Mouse (Mus musculus): ENCODE data around the gene Parp6. TPM values are rescaled to one million over a fixed set of nuclear protein-coding genes. Genes with fewer than 3 reads are reported as not detected.
A peak's percentile ranks its signal among the peaks of the same experiment; 100 is the strongest.

Gene Parp6
- total RNA-seq, 2 experiments from 2014 or later: 26.5 TPM

DNA sequence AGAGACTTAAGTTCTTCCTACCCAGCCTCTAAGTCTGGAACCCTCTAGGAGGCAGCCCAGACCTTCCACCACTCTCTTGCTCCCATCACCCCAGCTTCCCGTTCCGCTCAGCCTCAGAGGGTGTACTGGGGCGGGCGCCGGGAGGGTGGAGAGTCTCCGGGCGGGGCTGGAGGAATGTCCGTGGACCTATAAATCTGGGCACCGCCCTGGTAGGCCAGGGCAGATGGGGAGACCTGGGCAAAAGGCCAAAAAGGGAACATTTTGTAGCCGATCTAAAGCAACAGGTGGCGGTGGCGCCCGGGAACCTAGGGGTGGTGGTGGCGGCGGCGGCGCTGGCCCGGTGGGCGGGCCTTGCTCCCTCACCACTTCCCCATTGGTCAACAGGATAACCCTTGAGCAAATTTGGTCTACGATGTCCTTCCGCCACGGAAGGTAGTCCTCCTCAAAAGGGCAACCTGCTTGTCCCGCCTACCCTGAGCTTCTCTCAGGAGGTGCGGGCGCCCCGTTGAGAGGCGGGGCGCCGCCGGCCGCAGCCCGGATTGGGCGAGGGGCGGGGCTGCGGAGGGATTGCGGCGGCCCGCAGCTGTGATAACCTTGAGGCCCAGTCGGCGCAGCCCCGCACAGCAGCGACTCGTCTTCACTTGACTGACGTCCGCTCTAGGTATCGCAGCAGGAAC lies 39.0 kb downstream of the Parp6 start, which contains the start of gene Pkm:
Pkm (plus strand) TSS at position 411 of the 677 bp plus-strand sequence.
- DNase-seq: peak; percentile 96

DNA sequence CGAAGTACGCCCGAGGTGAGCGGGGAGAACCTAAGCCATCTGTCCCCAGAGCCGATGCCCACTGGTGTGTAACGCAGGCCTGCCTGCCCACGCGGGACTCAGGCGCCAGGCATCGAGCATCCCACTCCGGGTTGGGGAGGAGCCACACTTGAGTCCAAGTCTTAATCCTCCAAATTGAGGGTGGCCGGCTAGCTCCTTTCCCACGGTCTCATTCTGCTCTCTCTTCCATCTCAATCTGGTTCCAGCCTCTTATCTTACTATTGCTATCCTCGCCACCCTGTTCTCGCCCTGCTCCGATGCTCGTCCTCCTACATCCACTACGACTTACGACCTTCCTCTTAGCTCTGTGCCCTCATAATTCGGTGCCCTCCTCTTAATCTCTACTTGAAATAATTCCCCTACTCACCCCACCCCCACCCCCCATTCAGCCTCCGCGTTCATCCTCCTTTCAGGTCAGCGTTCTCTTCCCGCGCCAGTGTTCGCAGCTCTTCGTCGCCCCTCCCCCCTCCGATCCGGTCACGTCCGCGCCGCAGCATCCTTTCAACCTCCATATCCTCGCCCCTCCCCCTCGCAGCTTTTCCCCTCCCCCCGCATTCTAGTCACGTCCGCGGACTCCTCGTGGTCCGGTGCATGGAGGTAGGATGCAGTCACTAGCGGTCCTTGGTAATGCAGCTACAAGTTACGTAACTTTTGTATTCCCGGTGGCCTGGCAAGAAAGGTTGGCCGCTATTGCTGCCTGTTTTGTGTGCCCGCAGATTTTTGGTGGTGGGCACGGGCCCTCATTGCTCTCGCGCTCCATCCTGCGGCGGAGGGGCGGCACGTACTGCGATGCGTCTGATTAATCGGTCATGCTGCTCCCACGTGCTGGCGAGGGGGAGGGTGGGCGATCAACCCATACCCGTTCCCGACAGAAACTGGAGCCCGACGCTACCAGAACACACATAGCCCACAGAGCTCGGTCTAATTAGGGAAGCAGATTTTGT lies 39.8 kb downstream of the Parp6 start:
- peak; percentile 73 to 87 for DNase-seq

DNA sequence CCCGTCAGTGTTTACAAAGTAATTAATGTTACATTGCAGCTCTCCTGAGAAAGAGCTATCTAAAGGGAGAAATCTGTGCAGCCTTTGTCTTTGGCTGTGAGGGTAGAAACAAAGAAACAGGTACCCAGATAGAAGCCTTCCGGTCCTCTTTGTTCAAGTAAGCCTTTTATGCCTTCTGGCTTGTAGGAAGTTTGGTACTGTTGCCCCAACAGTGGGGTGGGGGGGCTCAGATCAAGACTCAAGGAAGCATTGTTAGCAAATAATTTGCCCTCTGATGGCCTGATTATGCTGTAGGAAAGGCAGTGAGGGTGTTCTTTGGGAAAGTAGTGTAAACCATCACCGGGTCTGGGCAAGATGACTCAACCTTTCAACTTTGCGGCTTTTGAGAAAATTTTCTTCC lies 41.1 kb downstream of the Parp6 start:
- no peak for DNase-seq

DNA sequence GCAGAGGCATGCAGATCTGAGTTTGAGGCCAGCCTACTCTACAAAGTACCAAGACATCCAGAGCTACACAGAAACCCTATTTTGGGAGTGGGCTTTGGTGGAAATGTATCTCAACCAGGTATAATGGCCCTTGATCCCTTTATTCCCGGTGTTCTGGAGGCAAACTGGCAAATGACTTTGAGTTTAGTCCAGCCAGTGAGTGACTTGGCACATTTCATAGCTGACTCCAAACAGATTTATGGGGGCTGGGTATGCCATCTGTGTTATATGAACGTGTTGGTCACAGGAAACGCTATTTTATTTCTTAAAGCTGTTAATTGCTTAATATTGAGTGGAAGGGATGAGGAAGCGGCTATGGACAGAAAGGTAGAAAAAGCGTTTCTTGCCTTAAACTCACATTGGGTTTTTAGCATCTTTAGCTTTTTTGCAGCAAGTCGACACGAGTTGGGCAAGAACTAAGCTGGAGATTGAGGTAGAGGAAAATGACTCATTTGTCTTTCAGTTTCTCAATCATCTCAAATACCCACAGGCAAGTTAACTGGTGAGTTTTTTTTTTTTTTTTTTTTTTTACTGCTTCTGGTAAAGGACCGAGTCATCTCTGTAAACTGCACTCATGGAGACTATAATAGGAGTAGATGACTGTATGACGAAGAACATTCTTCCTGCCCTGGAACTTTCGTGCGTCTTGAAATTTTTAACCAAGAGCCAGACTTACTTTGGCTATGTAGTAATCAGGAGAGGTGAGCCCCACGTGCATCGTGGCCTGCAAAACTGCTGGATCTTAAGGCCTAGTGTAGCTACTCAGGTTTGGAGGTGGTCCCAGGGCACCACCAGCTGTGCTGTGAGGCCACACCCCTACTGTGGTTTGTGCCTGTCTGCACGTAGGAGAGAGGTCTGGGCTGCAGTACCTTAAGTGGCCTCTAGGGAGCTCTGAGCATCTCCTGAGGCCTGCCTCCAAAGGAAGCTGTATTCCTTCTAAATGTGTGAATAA lies 42.2 kb downstream of the Parp6 start:
- DNase-seq: peak; percentile 79 to 86

DNA sequence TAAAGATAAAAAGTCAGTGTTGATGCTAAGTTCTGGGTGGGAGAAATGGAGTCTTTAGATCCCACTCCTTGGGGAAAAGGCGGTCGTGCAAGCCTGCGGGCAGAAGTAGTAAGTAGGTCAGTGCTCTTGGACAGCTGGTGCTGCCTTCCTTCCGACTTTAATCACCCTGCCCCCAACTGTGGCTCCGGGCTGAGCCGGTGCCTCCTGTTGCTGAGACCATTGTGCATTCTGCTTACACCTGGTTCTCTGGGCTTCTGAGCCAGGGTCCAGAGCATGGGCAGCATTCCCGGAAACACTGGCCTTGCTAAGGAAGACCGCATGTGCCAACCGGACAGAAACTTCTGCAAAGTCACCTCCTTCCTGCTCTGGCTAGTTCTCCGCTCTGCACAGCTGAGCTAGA lies 43.3 kb downstream of the Parp6 start:
- peak; percentile 60 to 70 for DNase-seq

DNA sequence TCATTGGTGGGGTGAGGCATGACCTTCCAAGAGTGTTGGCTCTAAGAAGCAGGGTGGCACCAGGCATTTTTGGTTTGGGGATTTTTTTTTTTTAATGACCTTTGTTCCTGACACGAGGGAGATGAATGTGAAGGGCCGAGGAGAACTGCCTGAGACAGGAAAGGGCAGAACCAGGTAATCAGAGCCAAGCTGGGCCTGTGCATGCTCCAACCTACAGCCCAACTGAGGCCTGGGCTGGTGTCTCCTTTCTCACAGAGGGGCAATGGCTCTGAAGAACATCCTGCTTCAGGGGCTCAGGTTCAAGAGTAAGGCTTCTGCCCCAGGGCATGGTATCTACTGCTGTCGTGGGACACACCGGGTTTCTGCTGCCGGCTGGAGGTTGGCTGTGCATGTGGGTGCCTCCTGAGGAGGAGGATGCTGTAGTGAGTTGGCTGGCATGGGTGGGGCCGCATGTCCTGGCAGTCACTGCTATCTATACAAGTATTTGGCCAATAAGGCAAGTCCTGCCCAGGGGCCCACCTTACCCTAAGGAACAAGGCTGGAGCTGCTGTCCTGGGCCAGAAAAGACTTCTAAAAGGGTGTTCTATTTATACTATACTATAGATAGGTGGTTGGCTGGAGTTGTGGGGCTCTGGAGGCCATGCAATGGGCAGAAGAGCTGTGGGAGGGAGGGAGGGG lies 44.4 kb downstream of the Parp6 start:
- DNase-seq: no peak

DNA sequence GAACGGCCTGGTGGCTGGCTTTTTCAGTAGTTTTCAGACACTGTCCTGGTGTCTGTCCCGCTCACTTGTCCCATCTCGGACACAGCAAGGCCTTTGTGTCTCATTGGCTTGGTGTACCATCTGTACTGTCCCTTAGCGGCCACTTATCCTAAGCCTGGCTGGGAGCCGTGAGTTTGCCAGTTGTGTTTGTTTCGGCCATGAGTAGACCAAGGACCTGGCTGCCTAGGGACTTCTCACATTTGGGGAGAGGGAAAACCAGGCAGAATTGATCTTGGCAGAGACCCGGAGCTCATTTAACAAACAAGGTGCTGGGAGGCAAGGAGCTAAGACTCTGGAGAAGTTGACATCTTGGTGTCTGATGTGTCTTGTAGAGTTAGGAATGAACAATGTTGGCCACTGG lies 46.1 kb downstream of the Parp6 start:
- DNase-seq: no peak

DNA sequence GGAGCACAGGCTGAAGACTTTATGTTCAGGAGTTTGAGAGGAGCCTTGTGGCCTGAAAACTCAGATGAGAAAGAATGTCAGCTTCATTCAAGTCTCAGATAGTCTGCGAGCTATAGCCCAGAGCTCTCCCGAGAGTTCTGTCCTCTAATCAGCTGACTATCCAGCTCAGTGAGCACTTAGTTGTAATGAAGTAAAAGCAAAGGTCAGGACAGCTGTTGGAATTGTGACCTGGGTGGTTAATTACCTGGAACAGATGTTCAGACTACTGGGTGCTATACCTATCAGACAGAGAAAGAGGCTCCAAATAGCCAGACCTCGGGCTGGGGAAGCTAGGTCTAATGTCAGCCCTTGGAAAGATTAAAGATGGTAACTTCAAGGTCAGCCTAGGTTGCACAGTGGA lies 46.9 kb downstream of the Parp6 start:
- DNase-seq: no peak

DNA sequence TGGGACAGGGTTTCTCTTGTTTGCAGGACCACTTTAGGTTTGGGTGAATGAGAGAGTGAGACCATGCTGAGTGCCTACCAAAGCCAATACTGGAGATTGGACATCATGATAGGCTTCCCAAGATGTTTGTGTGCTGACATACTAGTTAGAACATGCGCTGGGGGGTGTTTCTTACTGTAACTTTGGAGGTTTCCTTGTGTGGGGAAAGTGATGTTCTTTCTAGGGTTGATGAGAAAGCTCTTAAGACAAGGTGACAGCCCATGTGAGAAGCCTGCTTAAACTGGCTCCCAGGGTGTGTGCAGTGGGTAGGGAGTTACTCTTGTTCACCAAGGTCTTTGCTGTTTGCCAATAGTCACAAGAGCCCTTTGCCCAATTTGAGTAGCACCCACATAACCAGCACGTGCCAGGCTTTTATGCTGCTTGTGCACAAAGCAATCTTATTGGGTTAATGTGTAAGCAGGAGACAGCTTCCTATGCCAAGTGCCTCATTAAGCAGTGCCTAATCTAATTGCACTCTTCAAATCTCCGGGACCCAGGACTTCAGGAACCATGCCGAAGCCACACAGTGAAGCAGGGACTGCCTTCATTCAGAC lies 47.7 kb downstream of the Parp6 start:
- no peak for DNase-seq

DNA sequence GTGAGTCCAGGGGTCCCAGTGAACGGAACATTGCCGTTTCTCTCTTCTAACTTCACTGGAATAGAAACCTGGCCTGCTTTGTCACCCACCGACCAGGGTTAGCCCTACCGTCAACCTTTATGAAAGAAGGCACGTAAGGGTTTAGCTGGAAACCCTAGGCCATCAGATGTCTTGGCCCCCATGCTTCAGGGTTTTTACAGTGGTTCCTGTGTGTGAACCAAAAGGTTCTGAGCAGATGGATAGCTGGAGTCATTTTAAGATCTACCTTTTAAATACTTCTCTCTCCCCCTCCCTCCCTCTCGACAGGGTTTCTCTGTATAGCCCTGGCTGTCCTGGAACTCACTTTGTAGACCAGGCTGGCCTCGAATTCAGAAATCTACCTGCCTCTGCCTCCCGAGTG lies 48.9 kb downstream of the Parp6 start:
- no peak for DNase-seq

DNA sequence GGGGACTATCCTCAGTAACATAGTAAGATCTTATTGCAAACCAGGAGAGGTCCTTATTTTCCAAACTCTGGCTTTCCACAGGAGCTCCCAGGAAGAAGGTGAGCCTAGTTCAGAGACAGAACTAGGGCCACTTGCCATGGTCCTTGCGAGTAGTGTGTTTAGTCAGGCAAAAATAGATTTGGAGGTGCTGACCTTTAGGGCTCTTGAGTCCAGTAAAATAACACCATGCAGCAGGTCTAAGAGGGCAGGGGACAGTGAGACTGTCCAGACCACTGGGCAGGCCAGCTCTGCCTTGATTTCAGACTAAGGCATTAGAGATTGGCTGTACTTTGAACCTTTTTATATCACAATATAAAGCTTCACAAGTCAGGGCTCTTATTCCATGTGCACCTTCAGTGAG lies 49.7 kb downstream of the Parp6 start:
- DNase-seq: no peak

DNA sequence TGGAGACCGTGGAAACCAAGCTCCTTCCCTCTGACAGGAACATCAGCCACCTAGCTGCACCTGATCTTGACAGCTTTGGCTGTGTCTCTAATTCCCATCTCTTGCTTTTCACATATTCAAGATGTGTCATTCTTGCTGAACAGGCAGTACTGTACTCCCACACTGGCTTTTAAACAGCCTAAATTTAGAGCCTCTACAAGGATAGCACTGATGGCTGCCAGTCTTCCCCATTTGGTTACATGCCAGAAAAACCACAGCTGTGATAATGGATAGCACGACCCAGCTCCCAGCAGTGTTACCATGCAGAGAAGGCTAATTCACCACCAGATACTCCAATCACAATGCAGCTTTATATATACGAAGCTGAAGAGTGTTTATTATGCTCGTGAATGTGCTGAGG lies 50.2 kb downstream of the Parp6 start:
- DNase-seq: no peak

DNA sequence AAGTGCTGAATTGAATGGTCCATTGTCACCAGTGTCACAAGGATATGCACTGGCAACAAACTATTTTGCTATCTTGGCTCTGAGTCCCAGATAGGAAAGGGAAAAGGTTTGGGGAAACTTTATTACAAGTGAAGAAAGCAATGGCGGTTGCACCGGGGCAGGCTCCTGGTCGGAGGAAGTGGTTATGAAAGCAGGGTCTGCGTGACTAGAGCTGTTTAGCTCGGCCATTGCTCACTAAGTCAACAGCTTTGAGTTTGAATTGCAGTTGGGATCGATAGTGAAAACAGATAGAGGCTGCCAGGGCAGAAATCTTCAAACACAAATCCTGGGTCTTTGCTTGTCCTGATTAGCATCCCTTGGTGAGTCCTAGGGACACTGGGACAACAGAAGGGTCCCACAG lies 50.8 kb downstream of the Parp6 start:
- no peak for DNase-seq

DNA sequence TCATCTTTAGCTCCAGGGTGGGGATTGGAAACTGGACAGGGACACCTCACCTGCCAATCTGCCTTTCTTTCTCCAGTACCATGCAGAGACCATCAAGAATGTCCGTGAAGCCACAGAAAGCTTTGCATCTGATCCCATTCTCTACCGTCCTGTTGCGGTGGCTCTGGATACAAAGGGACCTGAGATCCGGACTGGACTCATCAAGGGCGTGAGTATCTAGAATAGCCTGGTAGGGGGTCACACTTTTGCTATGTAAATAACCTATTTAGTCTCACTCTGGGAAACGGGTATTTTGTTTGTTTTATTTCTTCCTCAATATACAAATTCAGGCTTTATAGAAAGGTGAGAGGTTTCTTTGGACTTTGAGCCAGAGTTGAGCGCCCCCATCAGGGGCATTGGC lies 51.4 kb downstream of the Parp6 start:
- DNase-seq: no peak

DNA sequence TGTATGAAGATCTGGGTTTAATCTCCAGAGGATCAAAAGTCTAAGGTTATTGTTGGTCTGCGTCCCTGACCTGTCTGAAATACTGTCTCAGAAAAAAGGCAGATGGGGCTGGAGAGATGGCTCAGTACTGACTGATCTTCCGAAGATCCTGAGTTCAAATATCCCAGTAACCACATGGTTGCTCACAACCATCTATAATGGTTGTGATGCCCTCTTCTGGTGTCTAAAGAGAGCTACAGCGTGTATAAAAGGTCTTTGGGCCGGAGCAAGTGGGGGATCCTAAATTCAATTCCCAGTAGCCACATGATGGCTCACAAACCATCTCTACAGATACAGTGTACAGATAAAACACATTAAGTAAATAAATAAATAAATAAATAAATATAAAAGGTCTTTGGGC lies 52.1 kb downstream of the Parp6 start:
- DNase-seq: no peak

DNA sequence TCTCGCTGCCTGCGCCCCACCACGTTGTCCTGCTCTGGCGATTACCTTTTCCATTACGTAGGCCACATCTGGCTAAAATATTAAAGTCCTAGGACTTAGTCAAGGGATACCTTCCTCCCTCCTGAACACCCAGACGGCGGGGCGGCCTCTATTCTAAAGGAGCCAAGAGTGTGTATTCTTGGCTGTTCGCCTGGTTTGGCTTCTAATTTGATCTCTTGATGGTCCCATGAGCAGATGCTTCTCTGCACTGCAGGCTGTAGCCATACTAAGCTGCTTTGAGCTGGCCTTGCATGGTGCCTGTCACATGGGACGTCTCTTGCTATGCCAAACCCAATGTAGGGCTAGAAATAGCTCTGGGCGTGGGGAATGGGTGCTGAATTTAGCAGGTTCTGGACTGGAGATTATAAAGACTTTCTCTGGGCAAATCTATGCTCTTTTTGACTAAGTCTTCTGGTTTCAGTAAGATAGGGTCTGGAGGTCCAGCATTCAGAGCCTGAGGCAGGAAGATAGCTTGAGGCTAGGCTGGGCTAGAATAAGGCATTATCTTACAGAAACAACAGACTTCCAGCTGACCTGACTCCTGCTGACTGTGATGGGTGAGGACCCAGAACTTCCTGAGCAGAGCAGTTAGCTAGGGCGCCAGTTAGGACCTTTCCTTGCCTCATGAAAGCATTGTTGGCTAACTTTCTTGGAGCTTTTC lies 55.3 kb downstream of the Parp6 start:
- no peak for DNase-seq

DNA sequence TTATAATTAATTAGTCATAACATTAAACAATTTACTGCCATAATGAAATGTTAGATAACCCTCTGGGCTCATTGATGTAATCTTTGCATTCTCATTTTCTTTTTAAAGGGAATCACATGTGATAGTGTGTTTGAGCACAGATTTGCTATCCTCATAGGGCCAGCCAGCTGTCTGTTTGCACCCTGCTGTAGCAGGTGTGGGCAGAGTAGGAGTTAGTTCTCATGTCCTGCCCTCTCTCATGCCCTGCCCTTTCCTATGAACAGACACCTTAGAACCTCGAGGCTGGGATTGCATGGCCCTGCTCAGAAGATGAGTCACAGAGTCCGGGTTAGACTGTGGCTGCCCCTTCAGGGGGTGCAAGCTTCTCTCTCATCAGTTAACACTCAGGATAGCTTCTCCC lies 56.3 kb downstream of the Parp6 start:
- DNase-seq: no peak

DNA sequence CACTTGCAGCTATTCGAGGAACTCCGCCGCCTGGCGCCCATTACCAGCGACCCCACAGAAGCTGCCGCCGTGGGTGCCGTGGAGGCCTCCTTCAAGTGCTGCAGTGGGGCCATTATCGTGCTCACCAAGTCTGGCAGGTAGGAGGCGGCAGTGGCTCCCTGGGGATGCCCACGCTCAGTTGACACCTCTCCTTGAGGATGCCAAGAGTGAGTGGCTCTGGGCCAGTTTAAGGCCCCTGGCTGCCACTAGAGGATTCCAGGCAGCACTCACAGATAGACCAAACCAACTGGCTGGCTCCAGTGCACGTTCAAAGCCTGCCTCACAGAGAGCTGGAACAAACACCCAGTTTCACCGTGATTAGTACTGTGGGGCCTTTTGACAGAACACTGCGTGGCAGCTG lies 58.5 kb downstream of the Parp6 start:
- no peak for DNase-seq

DNA sequence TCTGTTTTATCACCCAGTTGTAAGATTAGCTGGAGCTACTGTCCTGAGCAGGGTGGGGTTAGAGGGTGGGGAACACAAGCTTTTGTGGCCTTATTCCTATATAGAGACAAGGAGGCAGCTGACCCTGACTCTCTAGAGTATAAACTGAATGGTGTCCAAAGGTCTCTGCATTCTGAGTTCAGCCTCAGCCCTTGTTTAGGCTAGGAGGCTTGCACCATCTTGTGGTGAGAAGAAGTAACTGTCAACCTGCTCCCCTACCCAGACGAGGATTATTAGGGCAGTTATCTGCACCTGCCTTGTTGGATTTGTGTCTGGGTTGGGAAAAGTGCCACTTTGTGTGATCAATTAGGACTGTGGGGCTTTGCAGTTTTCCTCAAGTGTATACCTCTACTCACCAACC lies 61.2 kb downstream of the Parp6 start:
- peak in 1 of 2 experiments; percentile 36 for DNase-seq

Measured in adrenal gland, postnatal 36 days (tissue).